Mouse (Mus musculus) stomach, postnatal 0 days (tissue): ENCODE measurements around the gene Slc1a4.

Experiments
- CTCF ChIP-seq: IDR thresholded peaks from 2 replicates; pipeline ENCODE4 v1.5.1; 2016; ENCODE audit warnings: antibody characterized with exemption, low read depth, mild to moderate bottlenecking, moderate library complexity
- EP300 ChIP-seq: optimal IDR thresholded peaks from 2 replicates; pipeline ENCODE3; 2016; ENCODE audit warnings: antibody characterized with exemption

GRCm38 (mm10) chr11:20320661-20321060 is 11.9 kb downstream of the Slc1a4 start:
- TF ChIP-seq CTCF = no peak
- TF ChIP-seq EP300 = no peak
